Mouse (Mus musculus): Measurements from ENCODE around the gene Map3k5. TPM values are rescaled to one million over a fixed set of nuclear protein-coding genes. Genes with fewer than 3 reads are reported as not detected.

Map3k5 gene
- total and polyA plus RNA-seq, 2 experiments from 2014 or later, result 0.91 to 5.5 TPM

DNA sequence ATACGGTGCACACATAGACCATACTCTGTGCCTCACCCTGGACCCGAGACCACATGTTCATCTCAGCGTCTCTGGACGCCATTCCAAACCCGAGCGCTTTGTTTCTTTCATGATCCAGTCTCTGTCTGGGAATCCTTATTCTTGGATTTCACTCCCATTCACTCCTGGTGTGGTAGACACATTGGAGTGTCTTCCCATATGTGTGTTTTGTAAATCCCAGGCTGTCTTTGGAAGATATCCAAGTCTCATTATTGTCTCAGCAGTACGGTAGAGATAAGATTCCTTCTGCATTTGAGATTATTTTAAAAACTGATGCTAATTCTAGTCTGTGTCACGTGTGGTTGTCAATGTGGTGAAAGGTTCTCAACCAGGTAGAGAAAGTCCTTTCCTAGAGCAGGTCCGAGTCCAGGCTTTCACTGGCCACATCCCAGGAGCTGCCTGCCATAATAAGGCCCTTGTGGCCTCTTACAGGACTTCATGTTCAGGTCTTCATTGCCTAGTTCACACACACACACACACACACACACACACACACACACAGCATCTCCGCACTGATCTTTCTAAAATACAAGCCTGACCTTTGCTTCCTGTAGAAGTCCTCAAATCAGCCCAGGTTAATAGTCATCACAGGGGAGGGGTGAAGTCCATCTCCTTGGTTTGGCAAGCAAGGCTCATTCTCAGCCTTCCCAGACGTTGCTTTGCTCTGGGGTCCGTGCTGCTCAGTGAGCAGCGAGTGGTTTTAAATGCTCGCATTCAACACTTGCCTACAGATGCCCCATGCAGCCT lies 122.8 kb downstream of the Map3k5 start:
- Histone ChIP-seq H3K4me3 (ENCODE audit: low read length) (no peak overlapping the region), H3K36me3 (ENCODE audit: insufficient read depth, low read length) (no peaks in the 10 kb centered on the region), H3K9ac (replicated peaks; ENCODE audit: low read length) (no peak overlapping the region), H3K27me3 (ENCODE audit: insufficient read depth, low read length) (no peaks in the 10 kb centered on the region), H3K9me3 (ENCODE audit: low read length) (no peaks in the 10 kb centered on the region), H3K27ac (no peak overlapping the region), H3K4me2 (ENCODE audit: low read depth, low read length) (no peak overlapping the region), H3K4me1 (ENCODE audit: insufficient read depth, low read length) (0 out of 2 replicates have a peak, but pooled peaks cover 3% of the 10 kb centered on the region)
- ATAC-seq (no peak), DNase-seq (ENCODE audit: low spot score) (no peak)
- WGBS, result 87% methylated on average over 14 of the region's 14 CpGs
- TF ChIP-seq CTCF (IDR thresholded peaks at IDR 0.05; ENCODE audit: low read depth), result no peak

DNA sequence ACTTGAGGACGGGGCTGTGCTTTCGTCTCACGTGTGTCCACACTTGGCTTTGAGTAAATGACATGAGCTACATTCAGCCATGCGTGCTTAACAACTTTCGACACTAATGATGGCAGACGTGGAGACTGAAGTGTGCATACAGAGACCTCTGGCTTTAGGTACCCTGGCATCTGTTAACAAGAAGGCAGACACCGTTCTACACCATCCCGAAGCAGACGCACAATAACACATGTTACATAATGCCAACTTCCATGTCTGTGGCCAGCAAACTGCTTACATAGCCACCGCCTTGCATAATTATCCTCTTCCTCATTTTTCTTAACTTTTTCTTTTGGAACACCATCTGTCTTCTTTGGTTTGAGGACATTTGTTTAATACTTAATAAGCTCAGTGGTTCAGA lies 123.8 kb downstream of the Map3k5 start:
- TF ChIP-seq CTCF (IDR thresholded peaks at IDR 0.05; ENCODE audit: low read depth), result no peak
- ATAC-seq, result no peak

GRCm38 (mm10) chr10:20058841-20059240 lies 124.6 kb downstream of the Map3k5 start:
- ATAC-seq, result no peak
- Histone ChIP-seq H3K4me2 (ENCODE audit: low read depth, low read length) (no peak overlapping the region), H3K9ac (replicated peaks; ENCODE audit: low read length) (no peak overlapping the region), H3K27me3 (ENCODE audit: insufficient read depth, low read length) (no peaks in the 10 kb centered on the region), H3K4me3 (ENCODE audit: low read length) (no peak overlapping the region), H3K4me1 (ENCODE audit: insufficient read depth, low read length) (0 out of 2 replicates have a peak, but pooled peaks cover 3% of the 10 kb centered on the region), H3K27ac (no peak overlapping the region), H3K9me3 (ENCODE audit: low read length) (no peaks in the 10 kb centered on the region), H3K36me3 (ENCODE audit: insufficient read depth, low read length) (no peaks in the 10 kb centered on the region)
- WGBS, result 88% methylated on average over 10 of the region's 10 CpGs
- no peak for TF ChIP-seq CTCF (IDR thresholded peaks at IDR 0.05; ENCODE audit: low read depth)
- DNase-seq (ENCODE audit: low spot score), result no peak

More for the DNA sequence above, 123.8 kb downstream of the Map3k5 start:
- 67% methylated on average over 10 of the region's 10 CpGs for WGBS
- H3K27me3 ChIP-seq (ENCODE audit: insufficient read depth, low read length), result no peaks in the 10 kb centered on the region
- DNase-seq (ENCODE audit: low spot score), result peak; percentile 9
- no peaks in the 10 kb centered on the region for H3K9me3 ChIP-seq (ENCODE audit: low read length)
- no peak overlapping the region for H3K4me3 ChIP-seq (ENCODE audit: low read length)
- H3K36me3 ChIP-seq (ENCODE audit: insufficient read depth, low read length), result no peaks in the 10 kb centered on the region
- H3K4me1 ChIP-seq (ENCODE audit: insufficient read depth, low read length), result 0 out of 2 replicates have a peak, but pooled peaks cover 3% of the 10 kb centered on the region
- no peak overlapping the region for H3K4me2 ChIP-seq (ENCODE audit: low read depth, low read length)
- H3K27ac ChIP-seq, result no peak overlapping the region
- no peak overlapping the region for H3K9ac ChIP-seq (replicated peaks; ENCODE audit: low read length)

DNA sequence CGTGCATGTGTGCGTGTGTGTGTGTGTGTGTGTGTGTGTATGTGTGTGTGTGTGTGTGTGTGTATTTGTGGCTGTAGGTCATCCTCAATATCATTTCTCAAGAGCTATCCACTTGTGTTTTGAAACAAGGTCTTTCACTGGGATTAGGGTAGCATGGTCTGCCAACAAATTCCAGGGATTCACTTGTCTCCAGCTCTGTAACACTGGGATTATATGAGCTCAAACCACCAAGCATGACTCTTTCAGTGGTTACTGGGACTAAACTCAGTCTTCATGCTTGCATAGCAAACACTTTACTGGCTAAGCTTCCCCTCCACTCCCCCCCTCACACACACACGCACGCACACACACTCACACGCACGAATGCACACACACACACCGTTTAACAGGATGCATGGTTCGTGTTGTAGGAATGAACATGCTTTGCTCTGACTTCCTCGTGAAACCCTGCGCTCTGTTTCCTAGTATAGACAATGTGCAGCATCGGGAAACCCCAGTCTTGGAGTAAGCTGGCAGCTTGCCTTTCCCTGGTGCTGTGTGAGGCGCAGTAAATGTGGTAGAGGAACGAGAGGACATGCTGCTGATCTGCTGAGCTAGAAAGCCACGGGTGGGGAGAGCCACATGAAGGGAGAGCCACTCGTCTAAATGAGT lies 126.2 kb downstream of the Map3k5 start:
- 55% methylated on average over 15 of the region's 15 CpGs for WGBS
- TF ChIP-seq CTCF (IDR thresholded peaks at IDR 0.05; ENCODE audit: low read depth), result no peak
- peak; percentile 62; the same call in 1 of the 2 replicates for ATAC-seq
- no peak overlapping the region for H3K9ac ChIP-seq (replicated peaks; ENCODE audit: low read length)
- DNase-seq (ENCODE audit: low spot score), result peak; percentile 49
- H3K4me2 ChIP-seq (ENCODE audit: low read depth, low read length), result no peak overlapping the region
- H3K27me3 ChIP-seq (ENCODE audit: insufficient read depth, low read length), result no peaks in the 10 kb centered on the region
- H3K36me3 ChIP-seq (ENCODE audit: insufficient read depth, low read length), result no peaks in the 10 kb centered on the region
- 0 out of 2 replicates have a peak, but pooled peaks cover 3% of the 10 kb centered on the region for H3K4me1 ChIP-seq (ENCODE audit: insufficient read depth, low read length)
- H3K9me3 ChIP-seq (ENCODE audit: low read length), result no peaks in the 10 kb centered on the region
- H3K27ac ChIP-seq, result no peak overlapping the region
- H3K4me3 ChIP-seq (ENCODE audit: low read length), result no peak overlapping the region

DNA sequence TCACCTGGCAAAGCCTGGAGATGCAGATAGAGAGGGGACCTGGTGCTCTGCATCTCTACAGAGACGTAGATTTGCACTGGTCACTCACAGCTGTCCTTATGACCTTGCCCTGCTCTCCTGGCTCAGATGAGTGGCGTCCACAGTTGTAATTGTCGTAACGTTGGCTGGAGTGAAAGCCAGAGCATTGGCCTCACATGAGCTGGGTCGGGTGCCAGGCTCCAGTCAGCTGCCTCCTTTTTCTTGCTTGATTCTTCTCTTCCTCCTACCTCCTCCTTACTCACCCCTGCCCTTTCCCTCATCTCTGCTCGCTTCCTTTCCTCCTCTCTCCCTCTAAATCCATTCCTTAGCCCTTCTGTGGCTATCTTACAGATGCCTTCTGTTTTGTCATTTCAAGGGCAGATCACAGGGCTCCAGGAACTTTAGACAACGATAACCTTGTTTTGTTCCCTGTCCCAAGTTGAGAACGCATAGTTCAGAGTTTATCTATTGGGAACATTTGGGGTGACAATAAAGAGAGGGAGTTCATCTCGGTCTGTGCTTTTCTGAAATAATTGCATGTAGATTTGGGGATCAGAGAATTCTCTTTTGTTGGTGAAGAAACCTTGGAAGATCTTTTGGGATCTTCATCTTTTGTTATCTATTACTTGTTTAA lies 130.4 kb downstream of the Map3k5 start:
- no peak overlapping the region for H3K9ac ChIP-seq (replicated peaks; ENCODE audit: low read length)
- TF ChIP-seq CTCF (IDR thresholded peaks at IDR 0.05; ENCODE audit: low read depth), result no peak
- H3K27ac ChIP-seq, result no peak overlapping the region
- ATAC-seq (no peak), DNase-seq (ENCODE audit: low spot score) (no peak)
- H3K27me3 ChIP-seq (ENCODE audit: insufficient read depth, low read length), result no peaks in the 10 kb centered on the region
- H3K36me3 ChIP-seq (ENCODE audit: insufficient read depth, low read length), result no peaks in the 10 kb centered on the region
- H3K4me1 ChIP-seq (ENCODE audit: insufficient read depth, low read length), result 0 out of 2 replicates have a peak, but pooled peaks cover 3% of the 10 kb centered on the region
- 86% methylated on average over 9 of the region's 9 CpGs for WGBS
- no peaks in the 10 kb centered on the region for H3K9me3 ChIP-seq (ENCODE audit: low read length)
- H3K4me3 ChIP-seq (ENCODE audit: low read length), result no peak overlapping the region
- H3K4me2 ChIP-seq (ENCODE audit: low read depth, low read length), result no peak overlapping the region

DNA sequence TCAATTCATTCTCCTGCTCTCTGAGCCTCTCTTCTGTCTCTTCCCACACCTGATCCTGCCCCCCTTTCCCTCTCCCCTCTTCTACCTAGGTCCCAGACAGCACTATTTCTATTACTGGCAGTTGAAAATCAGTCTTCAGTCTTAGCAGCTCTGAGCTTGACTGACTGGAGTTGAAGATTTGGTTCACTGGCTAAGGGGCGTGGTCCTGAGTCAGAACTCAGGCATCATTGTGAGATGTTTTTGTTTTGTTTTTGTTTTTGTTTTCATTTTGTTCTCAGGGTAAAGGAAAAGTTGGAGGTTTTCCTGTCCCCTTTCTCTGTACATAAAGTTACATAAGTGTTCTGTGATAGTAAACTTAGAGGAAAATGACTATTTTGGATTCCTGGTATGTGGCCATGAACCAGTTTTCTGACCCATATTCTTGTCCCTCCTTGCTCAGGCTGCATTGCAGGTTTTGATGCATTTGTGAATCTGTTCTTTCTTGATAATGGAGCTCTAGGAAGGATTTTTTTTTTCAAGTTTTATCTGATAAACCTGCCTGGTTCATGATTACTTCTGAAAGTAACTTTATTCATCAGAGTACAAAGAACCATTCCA lies 131.9 kb downstream of the Map3k5 start:
- Histone ChIP-seq H3K9me3 (ENCODE audit: low read length) (no peaks in the 10 kb centered on the region), H3K9ac (replicated peaks; ENCODE audit: low read length) (no peak overlapping the region), H3K4me2 (ENCODE audit: low read depth, low read length) (no peak overlapping the region), H3K27ac (no peak overlapping the region), H3K27me3 (ENCODE audit: insufficient read depth, low read length) (no peaks in the 10 kb centered on the region), H3K4me3 (ENCODE audit: low read length) (no peak overlapping the region), H3K4me1 (ENCODE audit: insufficient read depth, low read length) (no peaks in the 10 kb centered on the region), H3K36me3 (ENCODE audit: insufficient read depth, low read length) (no peaks in the 10 kb centered on the region)
- no peak for TF ChIP-seq CTCF (IDR thresholded peaks at IDR 0.05; ENCODE audit: low read depth)
- ATAC-seq (no peak), DNase-seq (ENCODE audit: low spot score) (no peak)
- WGBS, result 95% methylated on average over 1 of the region's 1 CpGs
